Mouse (Mus musculus) gastrocnemius, adult 18-20 months (tissue): Measurements from ENCODE around the gene Pomgnt1. TPM values are rescaled to one million over a fixed set of nuclear protein-coding genes. Genes with fewer than 3 reads are reported as not detected.
A peak's percentile ranks its signal among the peaks of the same experiment; 100 is the strongest.

Source experiments
- DNase-seq: peaks from one replicate; pipeline ENCODE4 v3.0.0; 2021; ENCODE audit warnings: low spot score
- total RNA-seq, 2 experiments: library from RNA; stranded (reverse); gene quantifications; 2 replicates each; pipeline ENCODE4 v1.2.3; 2021

Pomgnt1 gene
- total RNA-seq, 2 experiments from 2014 or later, result 46.1 to 49.9 TPM

- peak; percentile 77 for DNase-seq
These were observed 45.1 kb downstream of the Pomgnt1 start for GRCm38 (mm10) chr4:116168617-116169352.

GRCm38 (mm10) chr4:116169353-116169672 is 45.7 kb downstream of the Pomgnt1 start:
- no peak for DNase-seq

GRCm38 (mm10) chr4:116173072-116173471 is 49.4 kb downstream of the Pomgnt1 start, which contains the start of the genes 1700042G07Rik and Gm49337:
TSS of gene 1700042G07Rik (plus strand) at chr4:116173372.
TSS of gene Gm49337 (plus strand) at chr4:116173384.
- no peak for DNase-seq

GRCm38 (mm10) chr4:116173752-116174151 is 50.1 kb downstream of the Pomgnt1 start:
- DNase-seq, result no peak

- DNase-seq, result no peak
These were observed 51.0 kb downstream of the Pomgnt1 start for GRCm38 (mm10) chr4:116174466-116175116.

GRCm38 (mm10) chr4:116175136-116175535 is 51.5 kb downstream of the Pomgnt1 start:
- no peak for DNase-seq

GRCm38 (mm10) chr4:116175711-116176542 is 52.3 kb downstream of the Pomgnt1 start:
- DNase-seq, result no peak

GRCm38 (mm10) chr4:116176543-116176988 is 52.9 kb downstream of the Pomgnt1 start:
- DNase-seq, result peak; percentile 21

- peak; percentile 63 for DNase-seq
These were observed 53.5 kb downstream of the Pomgnt1 start for GRCm38 (mm10) chr4:116177140-116177539.

- DNase-seq, result no peak
These were observed 58.4 kb downstream of the Pomgnt1 start for GRCm38 (mm10) chr4:116182079-116182478.

GRCm38 (mm10) chr4:116182745-116183144 is 59.1 kb downstream of the Pomgnt1 start:
- DNase-seq, result peak; percentile 39

GRCm38 (mm10) chr4:116185083-116185482 is 61.4 kb downstream of the Pomgnt1 start:
- no peak for DNase-seq

GRCm38 (mm10) chr4:116192286-116192835 is 68.7 kb downstream of the Pomgnt1 start:
- no peak for DNase-seq

- DNase-seq, result no peak
These were observed 70.1 kb downstream of the Pomgnt1 start for GRCm38 (mm10) chr4:116193583-116194383.

GRCm38 (mm10) chr4:116198422-116198821 is 74.8 kb downstream of the Pomgnt1 start:
- DNase-seq, result no peak

- no peak for DNase-seq
These were observed 80.8 kb downstream of the Pomgnt1 start for GRCm38 (mm10) chr4:116204422-116204821.

GRCm38 (mm10) chr4:116206531-116206930 is 82.9 kb downstream of the Pomgnt1 start:
- DNase-seq, result no peak

GRCm38 (mm10) chr4:116208891-116209290 is 85.3 kb downstream of the Pomgnt1 start:
- DNase-seq, result no peak
